Mouse (Mus musculus) T-helper 17 cell (primary cell): ENCODE measurements at regions not wholly inside any gene's neighbourhood (a gene's known extent, or its start where the extent isn't known, plus 50 kb on each side); places are given as distances from the start of the nearest gene placed in this dataset.

Source experiments
- in situ Hi-C, 2 experiments: fragments of 300-600 bp; cut with MboI, MseI; formaldehyde crosslinking; loops; 1 replicate in 1 of 2; 2 replicates in 1 of 2; pipeline ENCODE4 v1.15.1; 2025; ENCODE audit warnings: high pct_unique_total_duplicates in 2 of 2

- in situ Hi-C loops: no loop called here
Measured at GRCm38 (mm10) chr17:47069206-47069605, 58.9 kb upstream of the Ubr2 start.

- in situ Hi-C loops: no loop called here
Measured at GRCm38 (mm10) chr17:47065307-47065901, 55.0 kb upstream of the Ubr2 start.

GRCm38 (mm10) chr17:47064592-47065306, 54.4 kb upstream of the Ubr2 start:
- in situ Hi-C loops: no loop called here

- in situ Hi-C loops: no loop called here
Measured at GRCm38 (mm10) chr17:47064006-47064405, 53.6 kb upstream of the Ubr2 start.

- in situ Hi-C loops: no loop called here
Measured at GRCm38 (mm10) chr17:47061031-47061620, 50.8 kb upstream of the Ubr2 start.
